Mouse (Mus musculus) myocyte (in vitro differentiated cells): ENCODE measurements at regions not wholly inside any gene's neighbourhood (a gene's known extent, or its start where the extent isn't known, plus 50 kb on each side); places are given as distances from the start of the nearest gene placed in this dataset.

ENCODE experiments used
- H3K27me3 ChIP-seq: one replicate; pipeline ENCODE4 v1.6.1; 2011; ENCODE audit not compliant: control insufficient read depth, insufficient read depth, insufficient read length
- H3K36me3 ChIP-seq: one replicate; pipeline ENCODE4 v1.6.1; 2011; ENCODE audit not compliant: control insufficient read depth, insufficient read depth
- H3K4me2 ChIP-seq: one replicate; pipeline ENCODE4 v1.6.1; 2011; ENCODE audit warnings: low read depth, control low read depth
- H3K4me3 ChIP-seq: one replicate; pipeline ENCODE4 v1.5.1; 2011; ENCODE audit warnings: mild to moderate bottlenecking, control low read depth, moderate library complexity
- H3K79me2 ChIP-seq: one replicate; pipeline ENCODE4 v1.6.1; 2011; ENCODE audit not compliant: control insufficient read depth, insufficient read depth
- H3ac ChIP-seq: one replicate; pipeline ENCODE4 v1.6.1; 2011; ENCODE audit not compliant: control insufficient read depth, insufficient read length
- CEBPB ChIP-seq: IDR thresholded peaks from 2 replicates; pipeline ENCODE4 v1.6.1; 2011; ENCODE audit warnings: mild to moderate bottlenecking, moderate library complexity; ENCODE audit not compliant: poor library complexity, insufficient read depth, severe bottlenecking
- E2F4 ChIP-seq: IDR thresholded peaks from one replicate; pipeline ENCODE4 v1.6.1; 2011; ENCODE audit warnings: mild to moderate bottlenecking, control low read depth, moderate library complexity; ENCODE audit not compliant: insufficient read depth
- MAX ChIP-seq: IDR thresholded peaks from one replicate; pipeline ENCODE4 v1.6.1; 2011; ENCODE audit warnings: low read depth, mild to moderate bottlenecking, control low read depth
- MYOD1 ChIP-seq, 3 experiments: IDR thresholded peaks; one replicate each; pipeline ENCODE4 v1.6.1; 2011; ENCODE audit warnings: control low read depth in 2 of 3, low read depth in 2 of 3, mild to moderate bottlenecking in 2 of 3, moderate library complexity in 1 of 3; ENCODE audit not compliant: insufficient read length in 2 of 3, control insufficient read depth in 1 of 3
- MYOG ChIP-seq, 3 experiments: IDR thresholded peaks; one replicate each; pipeline ENCODE4 v1.6.1; 2011; ENCODE audit warnings: control low read depth in 2 of 3, low read depth in 2 of 3, mild to moderate bottlenecking in 2 of 3; ENCODE audit not compliant: insufficient read length in 2 of 3, control insufficient read depth in 1 of 3, insufficient read depth in 1 of 3
- POLR2A ChIP-seq: IDR thresholded peaks from one replicate; pipeline ENCODE4 v1.6.1; 2011; ENCODE audit warnings: low read depth, mild to moderate bottlenecking, control low read depth, moderate library complexity; ENCODE audit not compliant: insufficient read length
- POLR2AphosphoS2 ChIP-seq: IDR thresholded peaks from one replicate; pipeline ENCODE4 v1.6.1; 2011; ENCODE audit warnings: low read depth, control low read depth; ENCODE audit not compliant: insufficient read length
- REST ChIP-seq: IDR thresholded peaks from one replicate; pipeline ENCODE4 v1.6.1; 2011; ENCODE audit warnings: mild to moderate bottlenecking, control low read depth, moderate library complexity; ENCODE audit not compliant: insufficient read depth, insufficient read length
- SRF ChIP-seq: IDR thresholded peaks from one replicate; pipeline ENCODE4 v1.6.1; 2011; ENCODE audit warnings: low read depth; ENCODE audit not compliant: control insufficient read depth, insufficient read length
- TCF12 ChIP-seq: IDR thresholded peaks from one replicate; pipeline ENCODE4 v1.6.1; 2011; ENCODE audit warnings: mild to moderate bottlenecking, control low read depth; ENCODE audit not compliant: poor library complexity, insufficient read depth, severe bottlenecking
- TCF3 ChIP-seq: IDR thresholded peaks from one replicate; pipeline ENCODE4 v1.6.1; 2011; ENCODE audit warnings: low read depth, control low read depth; ENCODE audit not compliant: insufficient read length
- USF1 ChIP-seq: IDR thresholded peaks from one replicate; pipeline ENCODE4 v1.6.1; 2011; ENCODE audit warnings: low read depth, mild to moderate bottlenecking, control low read depth, moderate library complexity

GRCm38 (mm10) chr11:117056958-117057357 lies 58.0 kb upstream of the Sec14l1 start:
- Histone ChIP-seq H3K4me3 (no peak overlapping the region), H3ac (no peak overlapping the region), H3K36me3 (no peaks in the 10 kb centered on the region), H3K79me2 (no peaks in the 10 kb centered on the region), H3K27me3 (peaks cover 18% of the 10 kb centered on the region), H3K4me2 (no peak overlapping the region)
- no peak for TF ChIP-seq REST
- TF ChIP-seq MAX, result no peak
- TF ChIP-seq E2F4, result no peak
- TF ChIP-seq TCF3, result no peak
- TF ChIP-seq POLR2A, result no peak
- no peak for TF ChIP-seq CEBPB
- TF ChIP-seq MYOG (IDR thresholded peaks at IDR 0.05; ENCODE audit: control insufficient read depth in 1 of 3, insufficient read depth in 1 of 3, insufficient read length in 2 of 3, low read depth in 2 of 3), result no peak
- no peak for TF ChIP-seq MYOD1 (IDR thresholded peaks at IDR 0.05; ENCODE audit: control insufficient read depth in 1 of 3, insufficient read length in 2 of 3, low read depth in 2 of 3)
- no peak for TF ChIP-seq USF1
- no peak for TF ChIP-seq TCF12
- TF ChIP-seq SRF, result no peak

GRCm38 (mm10) chr11:117057451-117057850 lies 57.5 kb upstream of the Sec14l1 start:
- TF ChIP-seq REST (no peak), USF1 (no peak)
- Histone ChIP-seq H3K79me2 (no peaks in the 10 kb centered on the region), H3K4me2 (no peak overlapping the region), H3ac (no peak overlapping the region), H3K27me3 (peaks cover 18% of the 10 kb centered on the region), H3K36me3 (no peaks in the 10 kb centered on the region), H3K4me3 (no peak overlapping the region)

DNA sequence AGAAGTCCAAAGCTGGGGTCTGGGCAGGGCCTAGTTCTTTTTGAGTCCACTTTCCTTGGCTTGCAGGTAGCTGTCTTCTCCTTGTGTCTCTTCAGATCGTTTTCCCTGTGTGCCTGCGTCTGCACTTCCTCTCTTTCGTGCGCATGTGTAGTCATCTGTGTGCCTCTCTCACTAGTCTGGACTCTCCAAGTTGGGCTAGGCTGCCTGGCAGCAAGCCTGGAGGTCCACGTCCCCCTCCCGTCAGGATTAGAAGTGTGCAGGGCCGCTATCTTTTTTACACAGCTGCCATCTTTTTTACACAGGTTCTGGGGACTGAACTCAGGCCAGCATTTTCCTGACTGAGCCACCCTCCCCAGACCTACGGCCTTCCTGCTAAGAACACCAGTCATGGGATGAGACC lies 55.8 kb upstream of the Sec14l1 start:
- Histone ChIP-seq H3K4me2 (no peak overlapping the region), H3ac (no peak overlapping the region), H3K36me3 (no peaks in the 10 kb centered on the region), H3K79me2 (no peaks in the 10 kb centered on the region), H3K4me3 (no peak overlapping the region), H3K27me3 (peaks cover 18% of the 10 kb centered on the region)
- TF ChIP-seq SRF, result no peak
- no peak for TF ChIP-seq TCF12
- no peak for TF ChIP-seq POLR2AphosphoS2
- TF ChIP-seq E2F4, result no peak
- TF ChIP-seq MYOD1 (IDR thresholded peaks at IDR 0.05; ENCODE audit: control insufficient read depth in 1 of 3, insufficient read length in 2 of 3, low read depth in 2 of 3), result no peak
- TF ChIP-seq MAX, result no peak
- no peak for TF ChIP-seq CEBPB
- TF ChIP-seq REST, result no peak
- TF ChIP-seq USF1, result no peak
- TF ChIP-seq POLR2A, result no peak
- no peak for TF ChIP-seq MYOG (IDR thresholded peaks at IDR 0.05; ENCODE audit: control insufficient read depth in 1 of 3, insufficient read depth in 1 of 3, insufficient read length in 2 of 3, low read depth in 2 of 3)
- TF ChIP-seq TCF3, result no peak

- peak overlapping the region; percentile 38 for H3K4me2 ChIP-seq
- H3K79me2 ChIP-seq, result no peaks in the 10 kb centered on the region
- peaks cover 18% of the 10 kb centered on the region for H3K27me3 ChIP-seq
- no peak overlapping the region for H3K4me3 ChIP-seq
- H3K36me3 ChIP-seq, result no peaks in the 10 kb centered on the region
- H3ac ChIP-seq, result no peak overlapping the region
- no peak for TF ChIP-seq SRF
- no peak for TF ChIP-seq TCF12
- TF ChIP-seq E2F4, result no peak
- TF ChIP-seq USF1, result no peak
- TF ChIP-seq CEBPB, result no peak
- TF ChIP-seq REST, result no peak
- TF ChIP-seq MYOD1 (IDR thresholded peaks at IDR 0.05; ENCODE audit: control insufficient read depth in 1 of 3, insufficient read length in 2 of 3, low read depth in 2 of 3), result no peak
- TF ChIP-seq MYOG (IDR thresholded peaks at IDR 0.05; ENCODE audit: control insufficient read depth in 1 of 3, insufficient read depth in 1 of 3, insufficient read length in 2 of 3, low read depth in 2 of 3), result no peak
- no peak for TF ChIP-seq POLR2AphosphoS2
Observed at GRCm38 (mm10) chr11:117059981-117060705, 54.8 kb upstream of the Sec14l1 start.

DNA sequence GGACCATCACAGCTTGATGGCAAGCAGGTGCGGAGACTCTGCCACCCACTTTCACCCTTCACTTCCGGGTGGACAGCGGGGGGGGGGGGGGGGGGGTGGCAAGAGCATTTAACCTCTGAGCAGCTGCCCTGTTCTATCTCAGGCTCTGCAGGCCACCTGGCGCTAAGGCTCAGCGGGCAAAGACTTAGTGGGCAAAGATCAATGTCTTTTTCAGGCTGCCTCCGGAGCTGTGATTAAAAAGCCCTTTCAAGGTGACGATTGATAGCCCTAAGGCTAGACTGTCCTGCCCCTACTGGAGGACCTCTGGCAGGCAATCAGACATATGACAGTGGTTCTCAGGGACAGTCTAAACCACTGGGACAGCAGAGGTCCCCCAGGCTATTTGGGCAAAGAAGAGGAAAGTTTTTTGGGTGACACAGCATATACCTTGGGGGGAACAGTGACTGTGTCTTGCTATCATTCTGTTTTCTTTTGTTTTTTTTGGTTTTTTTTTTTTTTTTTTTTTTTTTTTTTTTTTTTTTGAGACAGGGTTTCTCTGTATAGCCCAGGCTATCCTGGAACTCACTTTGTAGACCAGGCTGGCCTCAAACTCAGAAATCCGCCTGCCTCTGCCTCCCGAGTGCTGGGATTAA lies 54.1 kb upstream of the Sec14l1 start:
- Histone ChIP-seq H3K4me3 (no peak overlapping the region), H3K36me3 (no peaks in the 10 kb centered on the region), H3K4me2 (peak overlapping the region; percentile 38)

More for the DNA sequence above, 54.1 kb upstream of the Sec14l1 start:
- Histone ChIP-seq H3K27me3 (peaks cover 17% of the 10 kb centered on the region), H3K79me2 (no peaks in the 10 kb centered on the region), H3ac (no peak overlapping the region)
- TF ChIP-seq TCF3, result no peak
- peak in 2 of 3 experiments; percentile 63 to 66 for TF ChIP-seq MYOD1 (IDR thresholded peaks at IDR 0.05; ENCODE audit: control insufficient read depth in 1 of 3, insufficient read length in 2 of 3, low read depth in 2 of 3)
- TF ChIP-seq MYOG (IDR thresholded peaks at IDR 0.05; ENCODE audit: control insufficient read depth in 1 of 3, insufficient read depth in 1 of 3, insufficient read length in 2 of 3, low read depth in 2 of 3), result no peak
- TF ChIP-seq TCF12, result no peak
